Mouse (Mus musculus): ENCODE measurements around the gene Trnt1. TPM values are rescaled to one million over a fixed set of nuclear protein-coding genes. Genes with fewer than 3 reads are reported as not detected.

The Trnt1 gene
- polyA plus RNA-seq, 1 experiment from 2014 or later: 60.9 TPM

Other genes with a start within 250 kb of the Trnt1 start
- not detected in 2 replicates for gene Il5ra, start 20.1 kb upstream of the Trnt1 start, polyA plus RNA-seq (2015; fragmentation: Nextera tagmentation; extraction: Ambion mirVana)
- gene Crbn, start 31.0 kb downstream of the Trnt1 start, polyA plus RNA-seq (2015; fragmentation: Nextera tagmentation; extraction: Ambion mirVana): 37.3 and 40.2 TPM in 2 replicates

Measured in intestine, embryonic 15.5 days (tissue).